Mouse (Mus musculus) CH12.LX (cell line): ENCODE measurements around the gene Hip1r.

Source experiments
- BHLHE40 ChIP-seq: IDR thresholded peaks from 2 replicates; pipeline ENCODE4 v1.6.1; 2011; ENCODE audit warnings: mild to moderate bottlenecking, low read depth, low read length, improper control_type of control experiment
- CTCF ChIP-seq, 2 experiments: IDR thresholded peaks in 1 of 2; conservative IDR thresholded peaks in 1 of 2; 2 replicates each; pipeline ENCODE4 v1.5.1; 2011 to 2012; ENCODE audit warnings: low read depth in 2 of 2, low read length in 2 of 2, improper control_type of control experiment in 1 of 2, inconsistent platforms in 1 of 2, mild to moderate bottlenecking in 1 of 2, moderate library complexity in 1 of 2
- E2F4 ChIP-seq: IDR thresholded peaks from 2 replicates; pipeline ENCODE4 v1.6.1; 2011; ENCODE audit warnings: low read depth, low read length, improper control_type of control experiment; ENCODE audit not compliant: insufficient replicate concordance
- EP300 ChIP-seq: IDR thresholded peaks from 2 replicates; pipeline ENCODE4 v1.6.1; 2011; ENCODE audit warnings: low read length, improper control_type of control experiment
- JUN ChIP-seq: IDR thresholded peaks from 2 replicates; pipeline ENCODE4 v1.6.1; 2011; ENCODE audit warnings: low read depth, mild to moderate bottlenecking, low read length, improper control_type of control experiment, moderate library complexity; ENCODE audit not compliant: insufficient read depth
- JUND ChIP-seq: conservative IDR thresholded peaks from 2 replicates; pipeline ENCODE4 v1.6.1; 2011; ENCODE audit warnings: low read depth, low read length, improper control_type of control experiment
- KAT2A ChIP-seq: IDR thresholded peaks from 2 replicates; pipeline ENCODE4 v1.6.1; 2012; ENCODE audit warnings: low read length, improper control_type of control experiment, inconsistent platforms; ENCODE audit not compliant: insufficient replicate concordance
- MEF2A ChIP-seq: IDR thresholded peaks from 2 replicates; pipeline ENCODE4 v1.6.1; 2014; ENCODE audit warnings: low read depth, mild to moderate bottlenecking, inconsistent platforms, low read length, improper control_type of control experiment, borderline replicate concordance
- POLR2A ChIP-seq: IDR thresholded peaks from 2 replicates; pipeline ENCODE4 v1.6.1; 2011; ENCODE audit warnings: low read depth, mild to moderate bottlenecking, improper control_type of control experiment, low read length
- POLR2AphosphoS2 ChIP-seq: IDR thresholded peaks from 2 replicates; pipeline ENCODE4 v1.6.1; 2011; ENCODE audit warnings: low read depth, low read length, improper control_type of control experiment
- ZMIZ1 ChIP-seq: IDR thresholded peaks from 2 replicates; pipeline ENCODE4 v1.6.1; 2012; ENCODE audit warnings: low read depth, mild to moderate bottlenecking, inconsistent platforms, low read length, improper control_type of control experiment

GRCm38 (mm10) chr5:123947041-123947761, 26.2 kb upstream of the Hip1r start:
- TF ChIP-seq JUN, result no peak
- peak; percentile 50 to 93 for TF ChIP-seq CTCF (conservative IDR thresholded peaks at IDR 0.05 in 1 of 2, IDR thresholded peaks at IDR 0.05 in 1 of 2; ENCODE audit: low read depth in 2 of 2, low read length in 2 of 2)
- TF ChIP-seq POLR2AphosphoS2, result no peak
- TF ChIP-seq POLR2A, result no peak
- TF ChIP-seq E2F4, result no peak
- no peak for TF ChIP-seq BHLHE40
- TF ChIP-seq EP300, result no peak
- TF ChIP-seq MEF2A, result no peak
- TF ChIP-seq JUND, result no peak
- no peak for TF ChIP-seq ZMIZ1
- no peak for TF ChIP-seq KAT2A
